ENCODE assay signal across 9 mouse cellular contexts in genomic region chr5:36958837-36959236, GRCm38 (mm10). TPM values are rescaled to one million over a fixed set of nuclear protein-coding genes. Genes with fewer than 3 reads are reported as not detected.
DNase-seq lines count a peak whose midpoint lies in the region; ATAC-seq and TF ChIP-seq lines count a peak whose summit lies in the region.
"Had no signal": no experiment of that assay in that cellular context is flagged by ENCODE, and none has a peak within 500 bp of the region (broad histone marks: within the 10 kb centered on the region; RNA-seq: fewer than 3 reads in every experiment).

No protein-coding gene starts in this region.

- H3K4me3 ChIP-seq in E14TG2a.4 (replicated peaks; ENCODE audit: low read length) = no peak overlapping the region
- H3K4me3 ChIP-seq in forebrain, postnatal 0 days (ENCODE audit: low read depth, low read length) = no peak overlapping the region
- no peak overlapping the region for H3K4me3 ChIP-seq in lung, adult 2 months (replicated peaks; ENCODE audit: extremely low read depth, low read depth, low read length)
- H3K4me3 ChIP-seq: stomach, embryonic 15.5 days had no signal

- no peak overlapping the region for H3K9ac ChIP-seq in forebrain, postnatal 0 days
- H3K9ac ChIP-seq: stomach, embryonic 15.5 days had no signal

- 34% methylated on average over 5 of the region's 5 CpGs for WGBS in forebrain, postnatal 0 days
- 32% methylated on average over 5 of the region's 5 CpGs for WGBS in lung, adult 2 months

- no peak for TF ChIP-seq POLR2A in lung, adult 2 months (IDR thresholded peaks at IDR 0.05; ENCODE audit: borderline replicate concordance, extremely low read depth, low read depth, low read length)

- H3K36me3 ChIP-seq in E14TG2a.4 (ENCODE audit: insufficient read depth, low read length) = no peaks in the 10 kb centered on the region
- H3K36me3 ChIP-seq in forebrain, postnatal 0 days (ENCODE audit: insufficient read depth) = peaks cover 4% of the 10 kb centered on the region
- H3K36me3 ChIP-seq: stomach, embryonic 15.5 days had no signal

- DNase-seq in A20 (ENCODE audit: low read depth, low spot score) = peak; percentile 71
- peak; percentile 27 for DNase-seq in c-Kit-positive CD71-positive TER-119-negative erythroid progenitor cells, embryonic 14.5 days (ENCODE audit: low read depth)
- peak; percentile 84 for DNase-seq in forebrain, postnatal 0 days
- DNase-seq in kidney, adult 9 months = peak; percentile 72
- peak; percentile 59 for DNase-seq in lung, adult 2 months
- peak; percentile 82 for DNase-seq in retina, embryonic 14.5 days (ENCODE audit: low spot score)
- DNase-seq in thymus, postnatal 36 days = peak; percentile 64 to 73

- TF ChIP-seq CTCF in E14TG2a.4 (conservative IDR thresholded peaks at IDR 0.05; ENCODE audit: low read length) = peak; percentile 73
- TF ChIP-seq CTCF in forebrain, postnatal 0 days (IDR thresholded peaks at IDR 0.05; ENCODE audit: low read depth) = peak; percentile 88
- peak; percentile 70 for TF ChIP-seq CTCF in lung, adult 2 months (IDR thresholded peaks at IDR 0.05; ENCODE audit: insufficient read depth, low read length)

- H3K4me1 ChIP-seq in E14TG2a.4 (replicated peaks; ENCODE audit: low read depth, low read length) = no peaks in the 10 kb centered on the region; the same call in 1 of the 2 replicates
- no peaks in the 10 kb centered on the region; the same call in 1 of the 2 replicates for H3K4me1 ChIP-seq in forebrain, postnatal 0 days (ENCODE audit: insufficient read depth)
- no peaks in the 10 kb centered on the region for H3K4me1 ChIP-seq in lung, adult 2 months (ENCODE audit: control insufficient read depth, insufficient read depth, low read length)
- H3K4me1 ChIP-seq: stomach, embryonic 15.5 days had no signal

- H3K27ac ChIP-seq in forebrain, postnatal 0 days (ENCODE audit: low read depth, low read length) = no peak overlapping the region
- H3K27ac ChIP-seq: stomach, embryonic 15.5 days had no signal

- peak; percentile 80 for ATAC-seq in forebrain, postnatal 0 days

- H3K4me2 ChIP-seq in forebrain, postnatal 0 days (ENCODE audit: low read depth) = no peak overlapping the region
- H3K4me2 ChIP-seq: stomach, embryonic 15.5 days had no signal

- H3K9me3 ChIP-seq in E14TG2a.4 (ENCODE audit: low read length) = 0 out of 2 replicates have a peak, but pooled peaks cover 3% of the 10 kb centered on the region
- no peaks in the 10 kb centered on the region for H3K9me3 ChIP-seq in forebrain, postnatal 0 days (ENCODE audit: low read length)
- H3K9me3 ChIP-seq: stomach, embryonic 15.5 days had no signal

- no peaks in the 10 kb centered on the region for H3K27me3 ChIP-seq in E14TG2a.4 (ENCODE audit: insufficient read depth, low read length)
- H3K27me3 ChIP-seq in forebrain, postnatal 0 days (ENCODE audit: insufficient read depth, low read length) = no peaks in the 10 kb centered on the region
- H3K27me3 ChIP-seq: stomach, embryonic 15.5 days had no signal

RNA-seq across cellular contexts. Expression of gene Wfs1, which starts 30.2 kb away (rescaled TPM):
- 9.6 and 12.9 TPM in 2 replicates for total RNA-seq in forebrain, postnatal 0 days (2014; rRNA removed)
- 10.3 and 16.9 TPM in 2 replicates for polyA plus RNA-seq in forebrain, postnatal 0 days (2015; fragmentation: Nextera tagmentation; extraction: Ambion mirVana)
- polyA plus RNA-seq in lung, adult 2 months (2012; rRNA removed) = 15.7 and 19.3 TPM in 2 replicates

Comparison
In these comparisons a context has a peak if more than half of its experiments do, and no peak if none do; other contexts are left out.
1. DNase-seq: peak in every context shown above with its lines; median percentile 84 in forebrain, postnatal 0 days; 82 in retina, embryonic 14.5 days; 72 in kidney, adult 9 months; 71 in A20; 68 in thymus, postnatal 36 days; 59 in lung, adult 2 months; 27 in c-Kit-positive CD71-positive TER-119-negative erythroid progenitor cells, embryonic 14.5 days.